Mouse (Mus musculus): ENCODE data around the gene Mmd2.

The Mmd2 gene

GRCm38 (mm10) chr5:142608259-142608988 lies at the start of gene Mmd2:
Mmd2 (minus strand) TSS chr5:142608800.
- DNase-seq (ENCODE audit: low spot score): peak; percentile 51

GRCm38 (mm10) chr5:142652266-142652665 lies 43.7 kb upstream of the Mmd2 start:
- DNase-seq (ENCODE audit: low spot score): no peak

- no peak for DNase-seq (ENCODE audit: low spot score)
Measured at GRCm38 (mm10) chr5:142650794-142651497, 42.3 kb upstream of the Mmd2 start.

- no peak for DNase-seq (ENCODE audit: low spot score)
Measured at GRCm38 (mm10) chr5:142650390-142650789, 41.8 kb upstream of the Mmd2 start.

GRCm38 (mm10) chr5:142649460-142650050 lies 41.0 kb upstream of the Mmd2 start:
- DNase-seq (ENCODE audit: low spot score): no peak

- no peak for DNase-seq (ENCODE audit: low spot score)
Measured at GRCm38 (mm10) chr5:142648162-142648561, 39.6 kb upstream of the Mmd2 start.

- no peak for DNase-seq (ENCODE audit: low spot score)
Measured at GRCm38 (mm10) chr5:142641331-142642051, 32.9 kb upstream of the Mmd2 start.

- DNase-seq (ENCODE audit: low spot score): no peak
Measured at GRCm38 (mm10) chr5:142640088-142640487, 31.5 kb upstream of the Mmd2 start.

GRCm38 (mm10) chr5:142637823-142638222 lies 29.2 kb upstream of the Mmd2 start:
- no peak for DNase-seq (ENCODE audit: low spot score)

- DNase-seq (ENCODE audit: low spot score): no peak
Measured at GRCm38 (mm10) chr5:142630224-142630623, 21.6 kb upstream of the Mmd2 start.

GRCm38 (mm10) chr5:142629663-142630025 lies 21.0 kb upstream of the Mmd2 start:
- DNase-seq (ENCODE audit: low spot score): no peak

GRCm38 (mm10) chr5:142628726-142629662 lies 20.4 kb upstream of the Mmd2 start:
- peak; percentile 94 for DNase-seq (ENCODE audit: low spot score)

GRCm38 (mm10) chr5:142627398-142627797 lies 18.8 kb upstream of the Mmd2 start, which contains the start of gene Wipi2:
Wipi2 (plus strand) TSS chr5:142627698.
- DNase-seq (ENCODE audit: low spot score): no peak

- no peak for DNase-seq (ENCODE audit: low spot score)
Measured at GRCm38 (mm10) chr5:142623080-142623479, 14.5 kb upstream of the Mmd2 start.

GRCm38 (mm10) chr5:142622134-142622533 lies 13.5 kb upstream of the Mmd2 start:
- DNase-seq (ENCODE audit: low spot score): no peak

GRCm38 (mm10) chr5:142621421-142621820 lies 12.8 kb upstream of the Mmd2 start:
- DNase-seq (ENCODE audit: low spot score): no peak

GRCm38 (mm10) chr5:142619866-142620265 lies 11.3 kb upstream of the Mmd2 start:
- DNase-seq (ENCODE audit: low spot score): no peak

GRCm38 (mm10) chr5:142616326-142616725 lies 7.7 kb upstream of the Mmd2 start:
- no peak for DNase-seq (ENCODE audit: low spot score)

- no peak for DNase-seq (ENCODE audit: low spot score)
Measured at GRCm38 (mm10) chr5:142615638-142616037, 7.0 kb upstream of the Mmd2 start.

- DNase-seq (ENCODE audit: low spot score): no peak
Measured at GRCm38 (mm10) chr5:142614513-142614912, 5.9 kb upstream of the Mmd2 start.

- no peak for DNase-seq (ENCODE audit: low spot score)
Measured at GRCm38 (mm10) chr5:142610362-142610761, 1.8 kb upstream of the Mmd2 start.
